Mouse (Mus musculus): ENCODE measurements around the gene BC035947. TPM values are rescaled to one million over a fixed set of nuclear protein-coding genes. Genes with fewer than 3 reads are reported as not detected.
A peak's percentile ranks its signal among the peaks of the same experiment; 100 is the strongest.
"Not testable (repeated sequence)": the region's sequence is repeated elsewhere in the genome, so short reads cannot be mapped to it uniquely, and the experiment has no call there.

The BC035947 gene
- polyA plus RNA-seq, 1 experiment from 2014 or later = 1.6 TPM

GRCm38 (mm10) chr1:78512756-78513155 lies 798 bp upstream of the BC035947 start:
- ATAC-seq = no peak
- no peaks in the 10 kb centered on the region for H3K9me3 ChIP-seq (replicated peaks; ENCODE audit: control insufficient read depth, low read length, poor library complexity, severe bottlenecking)
- H3K4me2 ChIP-seq (ENCODE audit: low read length) = no peak overlapping the region
- WGBS = 81% methylated on average over 8 of the region's 8 CpGs
- H3K9ac ChIP-seq (ENCODE audit: low read depth, low read length) = no peak overlapping the region
- no peak overlapping the region for H3K4me3 ChIP-seq (ENCODE audit: low read depth, low read length)
- H3K27ac ChIP-seq (ENCODE audit: low read length) = no peak overlapping the region
- no peaks in the 10 kb centered on the region for H3K4me1 ChIP-seq (ENCODE audit: control insufficient read depth, insufficient read depth, low read length)
- H3K27me3 ChIP-seq (ENCODE audit: control insufficient read depth, insufficient read depth, low read depth, low read length) = no peaks in the 10 kb centered on the region
- no peaks in the 10 kb centered on the region for H3K36me3 ChIP-seq (ENCODE audit: control insufficient read depth, insufficient read depth, low read length)

- Histone ChIP-seq H3K27me3 (ENCODE audit: control insufficient read depth, insufficient read depth, low read depth, low read length) (no peaks in the 10 kb centered on the region), H3K9me3 (replicated peaks; ENCODE audit: control insufficient read depth, low read length, poor library complexity, severe bottlenecking) (no peaks in the 10 kb centered on the region), H3K4me3 (ENCODE audit: low read depth, low read length) (peak within 1 kb of the TSS; percentile 40), H3K36me3 (ENCODE audit: control insufficient read depth, insufficient read depth, low read length) (no peaks in the 10 kb centered on the region), H3K9ac (ENCODE audit: low read depth, low read length) (peak within 1 kb of the TSS; percentile 68), H3K27ac (ENCODE audit: low read length) (no peak within 1 kb of the TSS), H3K4me2 (ENCODE audit: low read length) (peak within 1 kb of the TSS; percentile 66), H3K4me1 (ENCODE audit: control insufficient read depth, insufficient read depth, low read length) (no peaks in the 10 kb centered on the region)
- 67% methylated on average over 5 of the region's 5 CpGs for WGBS
- no peak for ATAC-seq
Observed at GRCm38 (mm10) chr1:78510862-78511261, 1.1 kb downstream of the BC035947 start, which contains the start of gene Mogat1. Gene Mogat1 (plus strand): TSS chr1:78510991.

- no peak overlapping the region for H3K4me2 ChIP-seq (ENCODE audit: low read length)
- 81% methylated on average over 1 of the region's 1 CpGs for WGBS
- H3K9me3 ChIP-seq (replicated peaks; ENCODE audit: control insufficient read depth, low read length, poor library complexity, severe bottlenecking) = no peaks in the 10 kb centered on the region; the same call in 1 of the 2 replicates
- no peaks in the 10 kb centered on the region for H3K4me1 ChIP-seq (ENCODE audit: control insufficient read depth, insufficient read depth, low read length)
- no peaks in the 10 kb centered on the region for H3K27me3 ChIP-seq (ENCODE audit: control insufficient read depth, insufficient read depth, low read depth, low read length)
- H3K9ac ChIP-seq (ENCODE audit: low read depth, low read length) = no peak overlapping the region
- no peaks in the 10 kb centered on the region for H3K36me3 ChIP-seq (ENCODE audit: control insufficient read depth, insufficient read depth, low read length)
- no peak overlapping the region for H3K4me3 ChIP-seq (ENCODE audit: low read depth, low read length)
- no peak overlapping the region for H3K27ac ChIP-seq (ENCODE audit: low read length)
- no peak for ATAC-seq
Observed at GRCm38 (mm10) chr1:78507137-78507536, 4.8 kb downstream of the BC035947 start.

- Histone ChIP-seq H3K27me3 (ENCODE audit: control insufficient read depth, insufficient read depth, low read depth, low read length) (no peaks in the 10 kb centered on the region), H3K36me3 (ENCODE audit: control insufficient read depth, insufficient read depth, low read length) (no peaks in the 10 kb centered on the region), H3K9me3 (replicated peaks; ENCODE audit: control insufficient read depth, low read length, poor library complexity, severe bottlenecking) (no peaks in the 10 kb centered on the region; the same call in 1 of the 2 replicates), H3K4me1 (ENCODE audit: control insufficient read depth, insufficient read depth, low read length) (no peaks in the 10 kb centered on the region), H3K27ac (ENCODE audit: low read length) (no peak overlapping the region), H3K9ac (ENCODE audit: low read depth, low read length) (no peak overlapping the region), H3K4me3 (ENCODE audit: low read depth, low read length) (no peak overlapping the region), H3K4me2 (ENCODE audit: low read length) (no peak overlapping the region)
- ATAC-seq = no peak
- 89% methylated on average over 6 of the region's 6 CpGs for WGBS
Observed at GRCm38 (mm10) chr1:78502527-78502926, 9.4 kb downstream of the BC035947 start.

GRCm38 (mm10) chr1:78501856-78502255 lies 10.1 kb downstream of the BC035947 start:
- H3K4me2 ChIP-seq (ENCODE audit: low read length); H3K4me1 ChIP-seq (ENCODE audit: control insufficient read depth, insufficient read depth, low read length); H3K9ac ChIP-seq (ENCODE audit: low read depth, low read length); ATAC-seq; H3K27ac ChIP-seq (ENCODE audit: low read length); H3K9me3 ChIP-seq (replicated peaks; ENCODE audit: control insufficient read depth, low read length, poor library complexity, severe bottlenecking); H3K36me3 ChIP-seq (ENCODE audit: control insufficient read depth, insufficient read depth, low read length); H3K27me3 ChIP-seq (ENCODE audit: control insufficient read depth, insufficient read depth, low read depth, low read length); H3K4me3 ChIP-seq (ENCODE audit: low read depth, low read length): not testable (repeated sequence)
- 93% methylated on average over 12 of the region's 12 CpGs for WGBS

- H3K4me2 ChIP-seq (ENCODE audit: low read length) = no peak overlapping the region
- no peak overlapping the region for H3K27ac ChIP-seq (ENCODE audit: low read length)
- no peaks in the 10 kb centered on the region; the same call in 1 of the 2 replicates for H3K9me3 ChIP-seq (replicated peaks; ENCODE audit: control insufficient read depth, low read length, poor library complexity, severe bottlenecking)
- WGBS = 95% methylated on average over 16 of the region's 16 CpGs
- no peaks in the 10 kb centered on the region for H3K4me1 ChIP-seq (ENCODE audit: control insufficient read depth, insufficient read depth, low read length)
- H3K9ac ChIP-seq (ENCODE audit: low read depth, low read length) = no peak overlapping the region
- no peaks in the 10 kb centered on the region for H3K36me3 ChIP-seq (ENCODE audit: control insufficient read depth, insufficient read depth, low read length)
- no peaks in the 10 kb centered on the region for H3K27me3 ChIP-seq (ENCODE audit: control insufficient read depth, insufficient read depth, low read depth, low read length)
- H3K4me3 ChIP-seq (ENCODE audit: low read depth, low read length) = no peak overlapping the region
- no peak for ATAC-seq
Observed at GRCm38 (mm10) chr1:78501036-78501435, 10.9 kb downstream of the BC035947 start.

- H3K27me3 ChIP-seq (ENCODE audit: control insufficient read depth, insufficient read depth, low read depth, low read length) = 0 out of 2 replicates have a peak, but pooled peaks cover 4% of the 10 kb centered on the region
- peaks cover 18% of the 10 kb centered on the region for H3K4me1 ChIP-seq (ENCODE audit: control insufficient read depth, insufficient read depth, low read length)
- no peaks in the 10 kb centered on the region for H3K36me3 ChIP-seq (ENCODE audit: control insufficient read depth, insufficient read depth, low read length)
- no peak overlapping the region for H3K27ac ChIP-seq (ENCODE audit: low read length)
- H3K9me3 ChIP-seq (replicated peaks; ENCODE audit: control insufficient read depth, low read length, poor library complexity, severe bottlenecking) = no peaks in the 10 kb centered on the region
- no peak for ATAC-seq
- WGBS = 70% methylated on average over 1 of the region's 1 CpGs
- H3K4me3 ChIP-seq (ENCODE audit: low read depth, low read length) = no peak overlapping the region
- H3K9ac ChIP-seq (ENCODE audit: low read depth, low read length) = no peak overlapping the region
- H3K4me2 ChIP-seq (ENCODE audit: low read length) = no peak overlapping the region
Observed at GRCm38 (mm10) chr1:78490143-78490542, 21.8 kb downstream of the BC035947 start.

- WGBS = under 1% methylated on average over 31 of the region's 31 CpGs
- Histone ChIP-seq H3K4me2 (ENCODE audit: low read length) (peak within 1 kb of the TSS; percentile 83), H3K9me3 (replicated peaks; ENCODE audit: control insufficient read depth, low read length, poor library complexity, severe bottlenecking) (no peaks in the 10 kb centered on the region)
Observed at GRCm38 (mm10) chr1:78488752-78489492, 23.0 kb downstream of the BC035947 start, which contains the start of gene Farsb. Gene Farsb (minus strand): TSS chr1:78488897.

GRCm38 (mm10) chr1:78488427-78488751 lies 23.6 kb downstream of the BC035947 start:
- Histone ChIP-seq H3K27ac (ENCODE audit: low read length) (peak overlapping the region; percentile 67), H3K4me1 (ENCODE audit: control insufficient read depth, insufficient read depth, low read length) (peaks cover 18% of the 10 kb centered on the region), H3K4me2 (ENCODE audit: low read length) (peak overlapping the region; percentile 83), H3K4me3 (ENCODE audit: low read depth, low read length) (peak overlapping the region; percentile 84), H3K9me3 (replicated peaks; ENCODE audit: control insufficient read depth, low read length, poor library complexity, severe bottlenecking) (no peaks in the 10 kb centered on the region), H3K36me3 (ENCODE audit: control insufficient read depth, insufficient read depth, low read length) (no peaks in the 10 kb centered on the region), H3K27me3 (ENCODE audit: control insufficient read depth, insufficient read depth, low read depth, low read length) (0 out of 2 replicates have a peak, but pooled peaks cover 4% of the 10 kb centered on the region), H3K9ac (ENCODE audit: low read depth, low read length) (peak overlapping the region; percentile 89)
- WGBS = 0% methylated on average over 28 of the region's 28 CpGs
- ATAC-seq = no peak; the same call in 1 of the 2 replicates

More at GRCm38 (mm10) chr1:78488752-78489492, 23.0 kb downstream of the BC035947 start, which contains the start of gene Farsb:
- Histone ChIP-seq H3K27me3 (ENCODE audit: control insufficient read depth, insufficient read depth, low read depth, low read length) (0 out of 2 replicates have a peak, but pooled peaks cover 4% of the 10 kb centered on the region), H3K27ac (ENCODE audit: low read length) (peak within 1 kb of the TSS; percentile 67), H3K36me3 (ENCODE audit: control insufficient read depth, insufficient read depth, low read length) (no peaks in the 10 kb centered on the region), H3K4me1 (ENCODE audit: control insufficient read depth, insufficient read depth, low read length) (peaks cover 18% of the 10 kb centered on the region), H3K9ac (ENCODE audit: low read depth, low read length) (peak within 1 kb of the TSS; percentile 89), H3K4me3 (ENCODE audit: low read depth, low read length) (peak within 1 kb of the TSS; percentile 84)
- peak; percentile 98 for ATAC-seq

All from midbrain, embryonic 16.5 days (tissue).